Mouse (Mus musculus) stomach, postnatal 0 days (tissue): ENCODE data around the gene Ccdc96.

Source experiments
- CTCF ChIP-seq: IDR thresholded peaks from 2 replicates; pipeline ENCODE4 v1.5.1; 2016; ENCODE audit warnings: antibody characterized with exemption, low read depth, mild to moderate bottlenecking, moderate library complexity
- EP300 ChIP-seq: optimal IDR thresholded peaks from 2 replicates; pipeline ENCODE3; 2016; ENCODE audit warnings: antibody characterized with exemption

GRCm38 (mm10) chr5:36522782-36523181, 38.4 kb downstream of the Ccdc96 start:
- no peak for TF ChIP-seq CTCF
- TF ChIP-seq EP300, result no peak
